Mouse (Mus musculus): ENCODE measurements around the gene Shank3. TPM values are rescaled to one million over a fixed set of nuclear protein-coding genes. Genes with fewer than 3 reads are reported as not detected.

Gene Shank3
- polyA plus RNA-seq, 1 experiment from 2014 or later = 0.33 TPM

GRCm38 (mm10) chr15:89475293-89475600 lies 24.2 kb upstream of the Shank3 start:
- Histone ChIP-seq H3K4me1 (ENCODE audit: control insufficient read depth, low read depth, low read length) (peaks cover 12% of the 10 kb centered on the region), H3K4me2 (ENCODE audit: low read depth, low read length) (peak overlapping the region; percentile 81; the same call in 1 of the 2 replicates), H3K4me3 (ENCODE audit: low read depth, low read length) (peak overlapping the region; percentile 67; the same call in 1 of the 2 replicates), H3K9ac (ENCODE audit: low read depth, low read length) (no peak overlapping the region; the same call in 1 of the 2 replicates), H3K9me3 (replicated peaks; ENCODE audit: control insufficient read depth, low read length) (no peaks in the 10 kb centered on the region), H3K27ac (ENCODE audit: low read length) (no peak overlapping the region), H3K36me3 (ENCODE audit: control insufficient read depth, insufficient read depth) (no peaks in the 10 kb centered on the region), H3K27me3 (ENCODE audit: control insufficient read depth, insufficient read depth, low read depth, low read length) (no peaks in the 10 kb centered on the region)
- no peak for ATAC-seq (ENCODE audit: low read depth)
- 42% methylated on average over 7 of the region's 7 CpGs for WGBS (ENCODE audit: insufficient replicate concordance)

DNA sequence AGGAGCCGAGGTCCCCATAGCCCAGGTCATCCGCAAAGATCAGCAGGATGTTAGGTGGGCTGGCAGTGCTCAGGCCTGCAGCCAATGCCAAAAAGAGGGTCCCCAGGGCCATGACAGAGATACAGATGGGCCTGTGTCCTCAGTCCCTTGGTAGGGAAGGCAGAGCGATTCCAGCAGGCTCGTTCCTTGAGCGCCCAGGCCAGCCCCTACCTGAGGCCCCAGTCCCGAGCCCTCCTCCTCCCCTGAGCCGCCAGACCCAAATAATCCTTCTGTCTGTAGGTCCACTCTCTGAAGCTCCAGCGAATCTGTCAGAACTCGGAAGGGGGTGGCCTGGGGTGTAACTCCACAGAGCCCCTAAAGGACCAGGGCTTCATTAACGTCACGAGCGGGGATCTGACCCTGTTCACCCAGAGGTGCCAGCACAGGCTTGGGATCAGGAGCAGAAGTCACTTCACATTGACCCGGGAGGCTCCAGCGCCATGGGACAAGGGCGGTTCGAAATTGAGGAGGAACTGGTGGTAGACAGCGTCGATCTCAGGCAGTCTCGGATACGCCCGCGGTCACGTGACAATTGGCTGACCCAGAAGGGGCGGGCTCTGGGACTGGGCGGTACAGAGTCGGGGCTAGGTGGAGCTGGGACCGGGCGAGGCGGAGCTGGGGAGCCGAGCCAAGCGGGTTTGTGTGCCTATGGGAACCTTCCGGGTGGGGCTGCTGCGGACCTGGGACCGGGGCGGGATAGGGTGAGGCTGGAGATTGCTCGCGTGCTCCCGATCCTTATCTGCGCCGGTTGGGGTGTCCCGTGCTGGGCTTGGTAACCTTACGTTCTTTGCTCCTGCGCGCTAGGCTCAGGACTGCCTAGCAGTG lies 23.6 kb upstream of the Shank3 start:
- Histone ChIP-seq H3K9me3 (replicated peaks; ENCODE audit: control insufficient read depth, low read length) (no peaks in the 10 kb centered on the region), H3K9ac (ENCODE audit: low read depth, low read length) (peak overlapping the region; percentile 67), H3K4me3 (ENCODE audit: low read depth, low read length) (peak overlapping the region; percentile 67), H3K27me3 (ENCODE audit: control insufficient read depth, insufficient read depth, low read depth, low read length) (no peaks in the 10 kb centered on the region), H3K36me3 (ENCODE audit: control insufficient read depth, insufficient read depth) (no peaks in the 10 kb centered on the region), H3K4me1 (ENCODE audit: control insufficient read depth, low read depth, low read length) (peaks cover 12% of the 10 kb centered on the region), H3K4me2 (ENCODE audit: low read depth, low read length) (peak overlapping the region; percentile 81), H3K27ac (ENCODE audit: low read length) (peak overlapping the region; percentile 58)
- 9% methylated on average over 44 of the region's 44 CpGs for WGBS (ENCODE audit: insufficient replicate concordance)
- ATAC-seq (ENCODE audit: low read depth) = peak; percentile 98

- Histone ChIP-seq H3K27me3 (ENCODE audit: control insufficient read depth, insufficient read depth, low read depth, low read length) (no peaks in the 10 kb centered on the region), H3K4me1 (ENCODE audit: control insufficient read depth, low read depth, low read length) (peaks cover 12% of the 10 kb centered on the region), H3K4me3 (ENCODE audit: low read depth, low read length) (peak overlapping the region; percentile 67), H3K36me3 (ENCODE audit: control insufficient read depth, insufficient read depth) (no peaks in the 10 kb centered on the region), H3K9ac (ENCODE audit: low read depth, low read length) (peak overlapping the region; percentile 58), H3K4me2 (ENCODE audit: low read depth, low read length) (peak overlapping the region; percentile 81), H3K27ac (ENCODE audit: low read length) (peak overlapping the region; percentile 58), H3K9me3 (replicated peaks; ENCODE audit: control insufficient read depth, low read length) (no peaks in the 10 kb centered on the region)
- no peak for ATAC-seq (ENCODE audit: low read depth)
- WGBS (ENCODE audit: insufficient replicate concordance) = 2% methylated on average over 5 of the region's 5 CpGs
These were observed 23.0 kb upstream of the Shank3 start for GRCm38 (mm10) chr15:89476475-89476815.

GRCm38 (mm10) chr15:89477091-89477491 lies 22.3 kb upstream of the Shank3 start, which contains the start of gene Arsa:
TSS of gene Arsa (minus strand) at chr15:89477425.
- ATAC-seq (ENCODE audit: low read depth) = no peak

GRCm38 (mm10) chr15:89477806-89478205 lies 21.6 kb upstream of the Shank3 start:
- WGBS (ENCODE audit: insufficient replicate concordance) = 60% methylated on average over 8 of the region's 8 CpGs
- Histone ChIP-seq H3K4me2 (ENCODE audit: low read depth, low read length) (no peak overlapping the region), H3K27ac (ENCODE audit: low read length) (no peak overlapping the region), H3K27me3 (ENCODE audit: control insufficient read depth, insufficient read depth, low read depth, low read length) (no peaks in the 10 kb centered on the region), H3K4me1 (ENCODE audit: control insufficient read depth, low read depth, low read length) (peaks cover 12% of the 10 kb centered on the region), H3K36me3 (ENCODE audit: control insufficient read depth, insufficient read depth) (no peaks in the 10 kb centered on the region), H3K4me3 (ENCODE audit: low read depth, low read length) (no peak overlapping the region), H3K9me3 (replicated peaks; ENCODE audit: control insufficient read depth, low read length) (no peaks in the 10 kb centered on the region), H3K9ac (ENCODE audit: low read depth, low read length) (no peak overlapping the region)
- no peak for ATAC-seq (ENCODE audit: low read depth)

More at GRCm38 (mm10) chr15:89477091-89477491, 22.3 kb upstream of the Shank3 start, which contains the start of gene Arsa:
- Histone ChIP-seq H3K27ac (ENCODE audit: low read length) (peak within 1 kb of the TSS; percentile 58), H3K27me3 (ENCODE audit: control insufficient read depth, insufficient read depth, low read depth, low read length) (no peaks in the 10 kb centered on the region), H3K4me2 (ENCODE audit: low read depth, low read length) (peak within 1 kb of the TSS; percentile 81), H3K36me3 (ENCODE audit: control insufficient read depth, insufficient read depth) (no peaks in the 10 kb centered on the region), H3K4me1 (ENCODE audit: control insufficient read depth, low read depth, low read length) (peaks cover 12% of the 10 kb centered on the region), H3K9ac (ENCODE audit: low read depth, low read length) (peak within 1 kb of the TSS; percentile 58), H3K9me3 (replicated peaks; ENCODE audit: control insufficient read depth, low read length) (no peaks in the 10 kb centered on the region), H3K4me3 (ENCODE audit: low read depth, low read length) (peak within 1 kb of the TSS; percentile 67)
- WGBS (ENCODE audit: insufficient replicate concordance) = 30% methylated on average over 9 of the region's 9 CpGs

DNA sequence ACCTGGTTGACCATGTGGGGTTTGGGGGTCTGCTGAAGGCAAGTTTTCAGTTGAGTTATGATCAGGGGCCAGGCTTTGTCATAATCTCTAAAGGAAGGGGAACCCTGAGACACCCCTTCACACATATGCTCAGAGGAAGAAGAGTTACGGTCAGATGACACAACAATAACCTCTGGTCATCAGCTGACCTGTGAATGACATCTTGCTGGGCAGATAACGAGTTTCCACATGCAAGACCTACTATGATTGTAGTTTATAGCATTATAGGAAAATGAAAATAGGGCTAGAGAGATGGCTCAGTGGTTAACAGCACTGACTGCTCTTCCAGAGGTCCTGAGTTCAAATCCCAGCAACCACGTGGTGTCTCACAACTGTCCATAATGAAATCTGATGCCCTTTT lies 20.8 kb upstream of the Shank3 start:
- no peak overlapping the region for H3K9ac ChIP-seq (ENCODE audit: low read depth, low read length)
- no peak overlapping the region for H3K27ac ChIP-seq (ENCODE audit: low read length)
- 57% methylated on average over 3 of the region's 3 CpGs for WGBS (ENCODE audit: insufficient replicate concordance)
- H3K36me3 ChIP-seq (ENCODE audit: control insufficient read depth, insufficient read depth) = no peaks in the 10 kb centered on the region
- no peak overlapping the region for H3K4me2 ChIP-seq (ENCODE audit: low read depth, low read length)
- no peaks in the 10 kb centered on the region for H3K9me3 ChIP-seq (replicated peaks; ENCODE audit: control insufficient read depth, low read length)
- no peaks in the 10 kb centered on the region for H3K27me3 ChIP-seq (ENCODE audit: control insufficient read depth, insufficient read depth, low read depth, low read length)
- no peak for ATAC-seq (ENCODE audit: low read depth)
- H3K4me3 ChIP-seq (ENCODE audit: low read depth, low read length) = no peak overlapping the region
- H3K4me1 ChIP-seq (ENCODE audit: control insufficient read depth, low read depth, low read length) = peaks cover 12% of the 10 kb centered on the region

DNA sequence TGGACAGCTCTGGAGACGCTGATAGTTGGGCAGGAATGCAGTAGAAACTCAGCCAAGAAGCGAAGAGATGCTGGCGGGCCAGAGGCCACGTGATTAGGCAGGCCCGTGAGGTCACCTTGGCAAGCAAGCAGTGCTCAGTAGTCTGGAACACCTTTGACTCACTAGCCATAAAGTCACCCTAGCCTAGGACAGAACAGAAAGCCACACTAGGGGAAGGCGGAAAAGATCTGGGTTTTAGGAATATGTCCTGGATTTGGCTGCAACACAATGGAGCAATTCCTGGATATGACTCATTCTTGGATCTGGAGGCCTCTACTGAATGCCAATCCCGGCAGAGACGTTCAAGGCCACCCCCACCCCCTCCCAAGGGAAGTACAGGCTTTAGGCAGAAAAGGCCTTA lies 18.8 kb upstream of the Shank3 start:
- Histone ChIP-seq H3K27ac (ENCODE audit: low read length) (no peak overlapping the region; the same call in 1 of the 2 replicates), H3K4me3 (ENCODE audit: low read depth, low read length) (no peak overlapping the region)

GRCm38 (mm10) chr15:89488182-89488581 lies 11.2 kb upstream of the Shank3 start:
- Histone ChIP-seq H3K4me2 (ENCODE audit: low read depth, low read length) (no peak overlapping the region), H3K9me3 (replicated peaks; ENCODE audit: control insufficient read depth, low read length) (no peaks in the 10 kb centered on the region), H3K36me3 (ENCODE audit: control insufficient read depth, insufficient read depth) (no peaks in the 10 kb centered on the region), H3K9ac (ENCODE audit: low read depth, low read length) (no peak overlapping the region), H3K4me1 (ENCODE audit: control insufficient read depth, low read depth, low read length) (no peaks in the 10 kb centered on the region), H3K27me3 (ENCODE audit: control insufficient read depth, insufficient read depth, low read depth, low read length) (no peaks in the 10 kb centered on the region), H3K27ac (ENCODE audit: low read length) (no peak overlapping the region), H3K4me3 (ENCODE audit: low read depth, low read length) (no peak overlapping the region)
- WGBS (ENCODE audit: insufficient replicate concordance) = 46% methylated on average over 12 of the region's 12 CpGs
- ATAC-seq (ENCODE audit: low read depth) = no peak

More for the DNA sequence above, 18.8 kb upstream of the Shank3 start:
- Histone ChIP-seq H3K4me2 (ENCODE audit: low read depth, low read length) (no peak overlapping the region), H3K9me3 (replicated peaks; ENCODE audit: control insufficient read depth, low read length) (no peaks in the 10 kb centered on the region), H3K27me3 (ENCODE audit: control insufficient read depth, insufficient read depth, low read depth, low read length) (no peaks in the 10 kb centered on the region), H3K4me1 (ENCODE audit: control insufficient read depth, low read depth, low read length) (peaks cover 8% of the 10 kb centered on the region), H3K9ac (ENCODE audit: low read depth, low read length) (no peak overlapping the region), H3K36me3 (ENCODE audit: control insufficient read depth, insufficient read depth) (no peaks in the 10 kb centered on the region)
- ATAC-seq (ENCODE audit: low read depth) = no peak
- 72% methylated on average over 8 of the region's 8 CpGs for WGBS (ENCODE audit: insufficient replicate concordance)

DNA sequence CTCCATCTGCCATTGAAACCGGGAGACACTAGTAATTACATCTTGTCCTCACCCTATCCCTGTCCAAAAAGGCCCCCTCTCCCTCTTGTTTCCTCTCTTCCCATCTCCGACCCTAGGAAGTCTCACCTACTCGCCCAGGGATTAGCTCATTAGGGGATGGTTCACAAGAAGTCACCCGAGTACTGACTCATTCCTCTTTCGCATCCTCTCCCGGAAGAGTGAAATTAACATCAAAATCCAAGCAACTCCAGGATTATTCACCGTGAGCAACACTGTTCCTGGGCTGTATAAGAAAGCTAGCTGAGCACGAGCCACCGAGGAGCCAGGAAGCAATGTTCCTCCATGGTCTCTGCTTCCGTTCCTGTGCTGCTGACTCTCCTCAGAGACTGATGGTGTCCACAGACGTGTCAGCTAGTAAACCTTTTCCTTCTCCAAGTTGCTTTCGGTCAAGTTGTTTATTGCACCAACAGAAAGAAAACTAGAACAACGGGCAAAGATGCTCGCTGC lies 10.8 kb upstream of the Shank3 start:
- H3K4me1 ChIP-seq (ENCODE audit: control insufficient read depth, low read depth, low read length) = no peaks in the 10 kb centered on the region
- WGBS (ENCODE audit: insufficient replicate concordance) = 48% methylated on average over 14 of the region's 14 CpGs
- no peaks in the 10 kb centered on the region for H3K27me3 ChIP-seq (ENCODE audit: control insufficient read depth, insufficient read depth, low read depth, low read length)
- ATAC-seq (ENCODE audit: low read depth) = no peak
- H3K4me3 ChIP-seq (ENCODE audit: low read depth, low read length) = no peak overlapping the region
- H3K36me3 ChIP-seq (ENCODE audit: control insufficient read depth, insufficient read depth) = no peaks in the 10 kb centered on the region
- no peak overlapping the region for H3K4me2 ChIP-seq (ENCODE audit: low read depth, low read length)
- H3K9me3 ChIP-seq (replicated peaks; ENCODE audit: control insufficient read depth, low read length) = no peaks in the 10 kb centered on the region
- H3K27ac ChIP-seq (ENCODE audit: low read length) = no peak overlapping the region
- H3K9ac ChIP-seq (ENCODE audit: low read depth, low read length) = no peak overlapping the region
